Mouse (Mus musculus) thymus, postnatal 36 days (tissue): ENCODE results near the gene Syngr3.
"Not testable (repeated sequence)": the region's sequence is repeated elsewhere in the genome, so short reads cannot be mapped to it uniquely, and the experiment has no call there.

Experiments
- DNase-seq, 2 experiments: peaks; one replicate each; pipeline ENCODE4 v3.0.0; 2022; ENCODE audit warnings: mixed read lengths in 2 of 2

Syngr3 gene

GRCm38 (mm10) chr17:24689251-24690081, at the start of gene Syngr3:
Syngr3 (minus strand) TSS chr17:24689955.
- no peak for DNase-seq

- DNase-seq: no peak
These were observed 48.5 kb upstream of the Syngr3 start for GRCm38 (mm10) chr17:24738238-24738637.

GRCm38 (mm10) chr17:24737135-24737810, 47.5 kb upstream of the Syngr3 start:
- DNase-seq: no peak

GRCm38 (mm10) chr17:24736330-24737051, 46.7 kb upstream of the Syngr3 start, which contains the start of gene Msrb1:
Msrb1 (plus strand) TSS chr17:24736642.
- DNase-seq: peak; percentile 93 to 97

GRCm38 (mm10) chr17:24735446-24735845, 45.7 kb upstream of the Syngr3 start:
- no peak for DNase-seq

GRCm38 (mm10) chr17:24734513-24734912, 44.8 kb upstream of the Syngr3 start:
- DNase-seq: no peak

- no peak for DNase-seq
These were observed 43.8 kb upstream of the Syngr3 start for GRCm38 (mm10) chr17:24733434-24734050.

GRCm38 (mm10) chr17:24732233-24732935, 42.6 kb upstream of the Syngr3 start:
- DNase-seq: no peak

GRCm38 (mm10) chr17:24730787-24731186, 41.0 kb upstream of the Syngr3 start:
- no peak for DNase-seq

GRCm38 (mm10) chr17:24729067-24729466, 39.3 kb upstream of the Syngr3 start:
- DNase-seq: no peak

GRCm38 (mm10) chr17:24728184-24728583, 38.4 kb upstream of the Syngr3 start:
- DNase-seq: no peak

GRCm38 (mm10) chr17:24727618-24728017, 37.9 kb upstream of the Syngr3 start, which contains the start of gene Rpl3l:
Rpl3l (plus strand) TSS chr17:24727820.
- no peak for DNase-seq

GRCm38 (mm10) chr17:24725637-24726390, 36.1 kb upstream of the Syngr3 start:
- DNase-seq: no peak

- peak; percentile 93 to 95 for DNase-seq
These were observed 34.4 kb upstream of the Syngr3 start, which contains the start of gene Ndufb10 for GRCm38 (mm10) chr17:24724184-24724583. Ndufb10 (minus strand) TSS chr17:24724478.

GRCm38 (mm10) chr17:24723881-24724180, 34.1 kb upstream of the Syngr3 start:
- no peak for DNase-seq

- no peak for DNase-seq
These were observed 33.5 kb upstream of the Syngr3 start for GRCm38 (mm10) chr17:24723122-24723880.

- DNase-seq: no peak
These were observed 32.6 kb upstream of the Syngr3 start for GRCm38 (mm10) chr17:24722220-24722924.

- not testable (repeated sequence) for DNase-seq
These were observed 31.7 kb upstream of the Syngr3 start for GRCm38 (mm10) chr17:24721383-24721955.

- DNase-seq: not testable (repeated sequence)
These were observed 30.9 kb upstream of the Syngr3 start for GRCm38 (mm10) chr17:24720616-24721015.
